Mouse (Mus musculus): Measurements from ENCODE around the gene Bfsp2.

Bfsp2 gene

DNA sequence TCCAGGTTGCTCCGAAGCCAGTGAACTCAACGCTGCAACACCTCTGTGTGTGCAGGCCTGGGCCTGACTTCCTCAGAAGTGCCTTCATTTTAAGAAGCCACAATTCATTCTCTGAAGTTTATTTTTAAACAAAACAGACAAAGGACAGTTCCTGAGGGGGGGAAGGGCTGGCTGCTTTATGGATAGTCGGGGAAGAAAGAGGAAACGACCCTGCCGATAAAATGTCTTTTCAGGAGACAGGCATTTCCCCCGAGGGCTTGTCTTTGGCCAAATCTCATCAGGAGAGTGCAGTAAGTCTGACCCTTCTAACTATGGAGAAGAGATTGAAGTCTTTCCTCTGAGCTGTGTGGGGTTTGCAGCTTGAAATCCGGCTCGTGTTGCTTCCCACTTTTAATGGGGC is 5.4 kb upstream of the Bfsp2 start:
- DNase-seq (ENCODE audit: low read depth, low spot score): no peak

DNA sequence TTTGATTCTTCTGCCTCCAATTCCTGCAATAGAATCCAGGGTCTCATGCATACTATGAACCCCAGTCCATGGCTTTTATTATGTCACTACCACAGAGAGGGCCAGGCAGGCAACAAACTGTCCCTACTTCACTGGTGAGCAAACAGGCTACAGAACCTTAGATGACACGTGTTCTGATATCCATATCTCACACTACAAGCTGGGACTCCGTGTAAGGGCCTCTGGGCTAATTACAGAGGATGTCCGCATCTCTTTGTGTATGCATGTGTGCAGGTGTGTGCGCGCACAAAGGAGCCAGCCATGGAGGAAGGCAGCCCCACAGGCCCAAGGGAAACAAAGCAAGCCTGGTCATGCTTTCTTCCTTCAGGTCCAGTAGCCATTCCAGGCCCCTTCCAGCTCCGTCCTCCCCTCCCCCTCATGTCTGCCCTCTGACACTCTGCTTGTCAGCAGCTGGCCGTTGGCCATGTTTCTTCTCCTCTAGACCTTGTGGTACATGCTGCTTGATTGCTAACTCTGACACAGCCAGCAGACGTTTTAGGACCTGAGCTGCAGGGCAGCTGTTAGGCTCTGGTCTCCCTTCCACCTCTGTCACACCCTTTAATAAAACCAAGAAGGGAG is 492 bp upstream of the Bfsp2 start:
- no peak for DNase-seq (ENCODE audit: low read depth, low spot score)

DNA sequence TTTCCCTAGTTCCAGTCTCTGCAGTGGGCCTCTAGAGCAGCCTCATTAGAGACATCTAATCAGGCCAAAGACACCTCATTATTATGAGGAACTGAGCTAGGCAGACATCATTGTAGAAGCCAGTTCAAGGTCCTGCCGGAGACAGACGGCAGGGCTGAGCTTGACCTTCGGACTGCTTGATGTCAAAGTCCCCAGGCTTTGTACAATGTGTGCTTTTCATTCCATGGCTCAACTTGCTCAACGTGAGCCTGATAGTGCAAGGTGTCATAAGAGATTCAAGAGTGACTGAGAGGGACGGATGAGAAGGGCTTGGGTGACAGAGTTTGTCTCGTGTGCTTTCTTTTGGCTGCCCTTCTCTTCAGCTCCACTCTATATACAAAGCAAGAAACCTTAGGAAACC is 4.8 kb downstream of the Bfsp2 start:
- no peak for DNase-seq (ENCODE audit: low read depth, low spot score)

DNA sequence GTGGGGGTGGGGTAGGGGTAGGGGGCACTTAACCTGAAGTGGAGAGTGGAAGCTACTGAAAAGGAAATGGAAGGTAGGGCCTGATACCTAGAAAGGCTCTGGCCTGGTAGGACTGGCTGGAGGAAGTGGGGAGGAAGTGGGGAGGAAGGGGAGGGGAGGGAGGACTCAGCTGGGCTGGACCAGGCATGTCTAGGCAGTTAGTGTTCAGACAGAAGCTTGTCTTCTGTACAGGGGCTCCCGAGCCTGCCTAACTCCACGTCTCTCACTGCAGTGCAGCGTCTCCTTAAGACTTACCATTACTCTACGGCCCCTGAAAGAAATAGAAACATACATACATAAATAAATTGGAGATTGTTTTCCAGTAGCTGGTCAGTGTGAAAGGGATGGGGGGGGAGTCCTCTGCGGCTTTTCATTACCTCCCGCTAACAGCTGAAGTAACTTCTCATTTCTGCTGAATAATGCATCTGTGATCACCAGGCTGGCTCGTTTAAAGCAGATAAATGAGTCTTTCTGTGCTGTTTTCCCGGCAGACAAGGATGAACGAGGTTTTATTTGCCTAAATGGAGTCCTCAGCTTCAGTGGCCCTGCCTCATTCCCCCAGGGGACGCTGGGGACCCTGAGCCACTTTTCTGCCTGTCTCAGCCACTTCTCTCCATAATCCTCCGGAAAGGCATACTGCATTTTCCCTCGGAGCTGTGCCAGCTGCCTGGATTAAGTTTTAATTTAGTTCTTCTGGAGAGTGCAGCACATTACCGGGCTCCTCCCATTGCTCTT is 6.1 kb downstream of the Bfsp2 start:
- no peak for DNase-seq (ENCODE audit: low read depth, low spot score)

GRCm38 (mm10) chr9:103471784-103472183 is 8.4 kb downstream of the Bfsp2 start:
- no peak for DNase-seq (ENCODE audit: low read depth, low spot score)

- DNase-seq (ENCODE audit: low read depth, low spot score): no peak
Measured at GRCm38 (mm10) chr9:103469516-103469915, 10.7 kb downstream of the Bfsp2 start.

- no peak for DNase-seq (ENCODE audit: low read depth, low spot score)
Measured at GRCm38 (mm10) chr9:103468911-103469310, 11.3 kb downstream of the Bfsp2 start.

GRCm38 (mm10) chr9:103465711-103466220 is 14.5 kb downstream of the Bfsp2 start:
- no peak for DNase-seq (ENCODE audit: low read depth, low spot score)

GRCm38 (mm10) chr9:103465293-103465692 is 14.9 kb downstream of the Bfsp2 start:
- no peak for DNase-seq (ENCODE audit: low read depth, low spot score)

GRCm38 (mm10) chr9:103463833-103464232 is 16.4 kb downstream of the Bfsp2 start:
- no peak for DNase-seq (ENCODE audit: low read depth, low spot score)

- no peak for DNase-seq (ENCODE audit: low read depth, low spot score)
Measured at GRCm38 (mm10) chr9:103459839-103460238, 20.4 kb downstream of the Bfsp2 start.

DNA sequence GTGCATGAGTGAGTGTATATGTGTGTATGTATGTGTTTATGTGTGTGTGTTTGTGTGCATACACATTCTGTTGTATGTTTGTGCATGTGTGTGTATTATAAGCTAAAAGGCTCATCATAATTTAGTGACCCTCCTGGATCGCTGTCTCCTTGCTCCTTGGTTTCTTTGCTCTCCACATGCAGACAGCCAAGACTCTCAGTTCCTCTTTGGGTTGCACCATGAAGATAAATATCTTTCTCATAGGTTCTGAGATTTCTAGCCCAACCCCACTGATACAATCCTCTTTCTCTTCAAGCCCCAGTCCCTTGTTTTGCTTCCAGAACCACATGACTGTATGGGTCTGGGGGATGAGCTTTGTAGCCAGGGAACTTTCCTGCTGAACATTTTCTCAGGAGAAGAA is 20.9 kb downstream of the Bfsp2 start:
- no peak for DNase-seq (ENCODE audit: low read depth, low spot score)

GRCm38 (mm10) chr9:103449651-103450050 is 30.6 kb downstream of the Bfsp2 start:
- DNase-seq (ENCODE audit: low read depth, low spot score): no peak

- no peak for DNase-seq (ENCODE audit: low read depth, low spot score)
Measured at GRCm38 (mm10) chr9:103449092-103449491, 31.1 kb downstream of the Bfsp2 start.

DNA sequence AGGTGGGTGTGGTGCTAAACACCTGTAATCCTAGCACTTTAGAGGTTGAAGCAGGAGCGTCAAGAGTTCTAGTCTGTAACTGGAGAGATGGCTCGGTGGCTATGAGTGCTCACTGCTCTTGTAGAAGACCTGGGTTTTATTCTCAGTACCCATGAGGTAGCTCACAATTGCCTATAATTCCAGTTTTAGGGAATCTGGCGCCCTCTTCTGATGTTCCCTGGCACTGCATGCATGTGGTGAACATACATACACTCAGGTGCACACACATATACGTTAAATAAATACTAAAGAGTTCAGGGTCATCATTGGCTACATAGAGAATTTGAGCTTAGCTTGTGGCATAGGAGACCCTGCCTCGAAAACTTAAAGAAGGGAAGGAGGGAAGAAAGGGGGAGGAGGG is 35.6 kb downstream of the Bfsp2 start:
- no peak for DNase-seq (ENCODE audit: low read depth, low spot score)

DNA sequence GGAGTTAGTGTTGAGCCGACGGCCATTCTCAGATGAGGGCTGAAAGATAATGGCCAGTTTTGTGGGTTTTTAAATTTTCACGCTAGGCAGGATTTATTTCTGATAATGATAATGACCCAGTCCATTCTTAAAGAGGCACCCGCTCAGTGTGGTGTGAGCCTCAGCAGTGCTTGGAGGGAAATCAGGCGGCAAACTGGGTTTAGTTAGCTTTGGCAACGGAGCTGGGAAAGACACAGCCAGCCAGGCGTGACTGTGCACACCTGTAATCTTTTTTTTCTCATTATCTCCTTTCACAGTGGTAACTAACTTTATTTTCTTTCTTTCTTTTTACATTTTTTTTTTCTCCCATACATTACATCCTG is 36.4 kb downstream of the Bfsp2 start:
- no peak for DNase-seq (ENCODE audit: low read depth, low spot score)

GRCm38 (mm10) chr9:103443121-103443823 is 36.9 kb downstream of the Bfsp2 start:
- DNase-seq (ENCODE audit: low read depth, low spot score): no peak

- no peak for DNase-seq (ENCODE audit: low read depth, low spot score)
Measured at GRCm38 (mm10) chr9:103440597-103440996, 39.6 kb downstream of the Bfsp2 start.

- no peak for DNase-seq (ENCODE audit: low read depth, low spot score)
Measured at GRCm38 (mm10) chr9:103437104-103437503, 43.1 kb downstream of the Bfsp2 start.

GRCm38 (mm10) chr9:103434116-103434515 is 46.1 kb downstream of the Bfsp2 start:
- no peak for DNase-seq (ENCODE audit: low read depth, low spot score)

DNA sequence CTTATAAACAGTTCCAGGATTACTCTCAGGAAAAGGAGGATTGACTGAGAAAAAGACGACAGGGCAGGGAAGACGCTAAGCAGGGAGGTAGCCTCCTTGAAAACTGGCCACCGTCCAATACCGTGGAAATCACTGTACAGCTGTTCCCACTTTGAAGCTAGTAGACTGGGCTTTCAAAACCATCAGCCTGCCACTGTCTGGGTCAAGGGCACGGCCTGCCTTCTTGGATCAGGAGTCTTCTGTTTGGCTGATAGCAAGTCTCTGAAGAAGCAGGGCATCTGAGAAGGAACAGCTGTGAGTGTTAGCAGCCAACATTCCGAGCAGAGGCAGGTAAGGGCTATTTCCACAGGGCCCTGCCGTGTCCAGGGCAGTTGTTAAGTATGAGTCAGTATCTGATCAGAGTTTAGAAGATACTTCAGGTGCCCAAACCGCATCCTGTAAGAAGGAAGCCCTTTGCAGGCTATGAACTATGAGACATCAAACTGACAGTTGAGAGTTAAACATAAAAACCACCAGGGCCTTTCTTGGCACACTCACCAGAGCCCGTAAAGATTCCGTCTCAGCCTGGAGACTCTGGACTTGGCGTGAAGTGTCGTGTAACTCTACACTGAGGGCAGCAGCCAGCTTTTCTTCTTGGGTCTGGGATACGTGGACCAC is 48.0 kb downstream of the Bfsp2 start:
- no peak for DNase-seq (ENCODE audit: low read depth, low spot score)

DNA sequence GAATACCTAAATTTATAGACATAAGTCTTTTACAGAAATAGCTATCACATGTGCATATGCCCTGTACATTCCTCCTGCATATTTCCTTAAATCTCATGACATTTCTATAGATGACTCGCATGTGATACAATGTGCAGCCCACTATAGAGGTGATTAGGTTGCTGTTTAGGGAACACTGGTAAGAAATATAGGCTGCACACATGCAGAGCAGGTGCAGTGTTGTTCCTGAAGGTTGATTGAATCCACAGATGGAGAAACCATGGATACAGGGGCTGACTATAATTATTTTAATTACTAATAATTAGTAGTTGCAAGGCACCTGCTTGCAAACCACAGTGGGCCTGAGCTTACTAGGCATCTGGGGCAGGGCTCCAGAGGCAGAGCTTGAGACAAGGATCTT is 48.5 kb downstream of the Bfsp2 start:
- DNase-seq (ENCODE audit: low read depth, low spot score): no peak

Data from retina, postnatal 7 days (tissue).